ENCODE assay signal across 8 mouse cellular contexts in the genomic region with DNA sequence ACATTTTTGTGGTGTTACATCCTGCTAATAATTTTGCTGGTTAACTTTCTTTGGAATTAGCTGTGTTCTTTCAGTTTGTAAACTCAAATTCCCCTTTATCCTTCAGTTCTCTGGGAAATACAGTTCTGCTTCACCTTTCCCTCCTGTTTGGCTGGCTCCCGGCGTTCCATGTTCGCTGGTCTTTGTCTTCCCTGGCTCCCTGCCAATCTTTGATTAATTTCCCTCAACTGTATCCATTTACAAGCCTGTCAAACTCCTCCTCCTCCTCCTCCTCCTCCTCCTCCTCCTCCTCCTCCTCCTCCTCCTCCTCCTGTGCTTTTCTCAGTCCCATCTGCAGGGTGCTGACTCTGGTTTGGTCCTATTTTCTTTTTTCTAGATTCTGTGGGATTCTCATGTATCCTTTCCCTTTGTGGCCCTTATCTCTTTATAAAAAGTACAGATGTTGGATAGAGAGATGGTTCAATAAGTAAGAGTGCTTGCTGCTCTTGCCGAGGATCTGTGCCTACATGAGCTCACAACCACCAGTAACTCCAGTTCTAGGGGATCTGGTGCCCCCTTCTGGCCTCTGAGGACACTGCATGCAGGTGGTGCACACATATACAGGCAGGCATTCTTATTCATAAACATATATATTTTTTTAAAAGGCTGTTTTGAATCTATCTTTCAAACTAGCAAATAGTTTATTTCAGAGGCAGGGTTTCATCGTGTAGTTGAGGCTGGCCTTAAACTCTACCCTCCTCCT. TPM values are rescaled to one million over a fixed set of nuclear protein-coding genes. Genes with fewer than 3 reads are reported as not detected.
DNase-seq lines count a peak whose midpoint lies in the region; ATAC-seq lines count a peak whose summit lies in the region.

No protein-coding gene starts in this region.

- no peak overlapping the region for H3K27ac ChIP-seq in kidney, embryonic 14.5 days (ENCODE audit: low read depth, low read length)

- H3K27me3 ChIP-seq in kidney, embryonic 14.5 days (ENCODE audit: control insufficient read depth, insufficient read depth, low read length): no peaks in the 10 kb centered on the region

- H3K4me1 ChIP-seq in kidney, embryonic 14.5 days (ENCODE audit: control insufficient read depth, insufficient read depth, low read length): no peaks in the 10 kb centered on the region

- no peak overlapping the region for H3K4me2 ChIP-seq in kidney, embryonic 14.5 days (replicated peaks; ENCODE audit: low read depth, low read length)

- no peak overlapping the region for H3K4me3 ChIP-seq in kidney, embryonic 14.5 days (ENCODE audit: low read length)

- 0 out of 2 replicates have a peak, but pooled peaks have one; percentile 58 for ATAC-seq in common myeloid progenitor, adult 5-6 weeks (replicated peaks; ENCODE audit: low read depth, poor library complexity, severe bottlenecking)
- peak; percentile 20; the same call in 1 of the 2 replicates for ATAC-seq in kidney, embryonic 14.5 days (ENCODE audit: low FRiP score, low TSS enrichment)
- ATAC-seq in megakaryocyte progenitor cell, adult 5-6 weeks (replicated peaks; ENCODE audit: poor library complexity): peak; percentile 83

- WGBS in kidney, embryonic 14.5 days: 50% methylated on average over 5 of the region's 5 CpGs

- intact Hi-C loops in heart, postnatal 10 days (cut with DNase I): no loop called here

- H3K9me3 ChIP-seq in kidney, embryonic 14.5 days (ENCODE audit: control insufficient read depth, low read length): no peaks in the 10 kb centered on the region

- peak; percentile 46 to 60 for DNase-seq in heart, postnatal 10 days
- DNase-seq in heart, adult 8-10 months (ENCODE audit: low spot score): no peak
- peak; percentile 37 for DNase-seq in urinary bladder, postnatal 25 days (ENCODE audit: low spot score)
- no peak for DNase-seq in urinary bladder, adult 2 months (ENCODE audit: low spot score)
- DNase-seq in thymus, postnatal 25 days: peak; percentile 78

- peaks cover 10% of the 10 kb centered on the region; the same call in 1 of the 2 replicates for H3K36me3 ChIP-seq in kidney, embryonic 14.5 days (ENCODE audit: control insufficient read depth, insufficient read depth, low read length)

- H3K9ac ChIP-seq in kidney, embryonic 14.5 days (ENCODE audit: low read depth, low read length): no peak overlapping the region

RNA-seq across cellular contexts. Expression of a gene that starts 13.6 kb away (rescaled TPM):
- 1 to 10 TPM; 8.9 to 9.0 TPM for total RNA-seq in heart, postnatal 10 days (2021)
- total RNA-seq in heart, adult 8-10 months (2022): 1 to 10 TPM; 2.7 to 3.5 (median 2.9) TPM
- polyA plus RNA-seq in urinary bladder, adult 2 months (2012; rRNA removed): 7.2 and 9.5 TPM in 2 replicates
- 17.6 and 23.5 TPM in 2 replicates for total RNA-seq in common myeloid progenitor, adult 5-6 weeks (2017)
- 32.6 and 41.3 TPM in 2 replicates for polyA plus RNA-seq in kidney, embryonic 14.5 days (2014; fragmentation: Nextera tagmentation; extraction: Ambion mirVana)
- 24.5 and 25.6 TPM in 2 replicates for total RNA-seq in megakaryocyte progenitor cell, adult 5-6 weeks (2015)
- total RNA-seq in megakaryocyte progenitor cell, adult 5-6 weeks (2017): 15.2 and 26.8 TPM in 2 replicates

Comparison
In these comparisons a context has a peak if more than half of its experiments do, and no peak if none do; other contexts are left out.
1. DNase-seq: peak in heart, postnatal 10 days (2 of 2), urinary bladder, postnatal 25 days (single experiment) and thymus, postnatal 25 days (single experiment); none in heart, adult 8-10 months (single experiment) and urinary bladder, adult 2 months (single experiment).
2. ATAC-seq: peak in every context shown above with its lines; median percentile 83 in megakaryocyte progenitor cell, adult 5-6 weeks; 58 in common myeloid progenitor, adult 5-6 weeks; 20 in kidney, embryonic 14.5 days.